Mouse (Mus musculus) kidney, postnatal 14 days (tissue): ENCODE measurements at regions not wholly inside any gene's neighbourhood (a gene's known extent, or its start where the extent isn't known, plus 50 kb on each side); places are given as distances from the start of the nearest gene placed in this dataset.
A peak's percentile ranks its signal among the peaks of the same experiment; 100 is the strongest.

Experiments used
- DNase-seq: peaks from one replicate; pipeline ENCODE4 v3.0.0; 2022; ENCODE audit warnings: mixed read lengths

GRCm38 (mm10) chr5:119361406-119362044, 308.9 kb upstream of the Tbx3 start:
- peak; percentile 44 for DNase-seq

- DNase-seq, result no peak
Measured at GRCm38 (mm10) chr5:119362452-119362851, 308.0 kb upstream of the Tbx3 start.

GRCm38 (mm10) chr5:119364250-119364649, 306.2 kb upstream of the Tbx3 start:
- DNase-seq, result no peak

GRCm38 (mm10) chr5:119365157-119365556, 305.3 kb upstream of the Tbx3 start:
- DNase-seq, result no peak

GRCm38 (mm10) chr5:119366296-119366695, 304.2 kb upstream of the Tbx3 start:
- DNase-seq, result peak; percentile 43

GRCm38 (mm10) chr5:119370481-119370880, 300.0 kb upstream of the Tbx3 start:
- no peak for DNase-seq

- DNase-seq, result no peak
Measured at GRCm38 (mm10) chr5:119370931-119371330, 299.5 kb upstream of the Tbx3 start.

- DNase-seq, result no peak
Measured at GRCm38 (mm10) chr5:119373774-119374700, 296.4 kb upstream of the Tbx3 start.

GRCm38 (mm10) chr5:119374861-119375260, 295.6 kb upstream of the Tbx3 start:
- DNase-seq, result no peak

GRCm38 (mm10) chr5:119378261-119378660, 292.2 kb upstream of the Tbx3 start:
- DNase-seq, result no peak

GRCm38 (mm10) chr5:119379915-119380432, 290.5 kb upstream of the Tbx3 start:
- DNase-seq, result no peak

GRCm38 (mm10) chr5:119381495-119381894, 289.0 kb upstream of the Tbx3 start:
- DNase-seq, result no peak

GRCm38 (mm10) chr5:119385506-119385905, 285.0 kb upstream of the Tbx3 start:
- DNase-seq, result no peak

- DNase-seq, result no peak
Measured at GRCm38 (mm10) chr5:119386821-119387220, 283.6 kb upstream of the Tbx3 start.

- DNase-seq, result no peak
Measured at GRCm38 (mm10) chr5:119387261-119387660, 283.2 kb upstream of the Tbx3 start.

- DNase-seq, result no peak
Measured at GRCm38 (mm10) chr5:119388841-119389240, 281.6 kb upstream of the Tbx3 start.

GRCm38 (mm10) chr5:119389384-119389783, 281.1 kb upstream of the Tbx3 start:
- no peak for DNase-seq

- no peak for DNase-seq
Measured at GRCm38 (mm10) chr5:119389857-119390256, 280.6 kb upstream of the Tbx3 start.

GRCm38 (mm10) chr5:119398475-119398874, 272.0 kb upstream of the Tbx3 start:
- DNase-seq, result no peak

GRCm38 (mm10) chr5:119400223-119400935, 270.1 kb upstream of the Tbx3 start:
- DNase-seq, result peak; percentile 52

- no peak for DNase-seq
Measured at GRCm38 (mm10) chr5:119401915-119402314, 268.6 kb upstream of the Tbx3 start.

- no peak for DNase-seq
Measured at GRCm38 (mm10) chr5:119402651-119403050, 267.8 kb upstream of the Tbx3 start.

GRCm38 (mm10) chr5:119410966-119411365, 259.5 kb upstream of the Tbx3 start:
- no peak for DNase-seq
